Mouse (Mus musculus) olfactory bulb, adult 2 months (tissue): Measurements from ENCODE around the gene Catsper4. TPM values are rescaled to one million over a fixed set of nuclear protein-coding genes. Genes with fewer than 3 reads are reported as not detected.
A peak's percentile ranks its signal among the peaks of the same experiment; 100 is the strongest.

ENCODE experiments used
- H3K27ac ChIP-seq: fragments of 200-500 bp; 2 replicates; pipeline ENCODE4 v1.5.1; 2012; ENCODE audit warnings: low read depth, low read length; ENCODE audit not compliant: insufficient read depth
- H3K4me1 ChIP-seq: fragments of 200-500 bp; 2 replicates; pipeline ENCODE4 v1.6.1; 2012; ENCODE audit warnings: low read length; ENCODE audit not compliant: control insufficient read depth, insufficient read depth
- H3K4me3 ChIP-seq: fragments of 200-500 bp; 2 replicates; pipeline ENCODE4 v1.5.1; 2012; ENCODE audit warnings: mild to moderate bottlenecking, low read depth, low read length, moderate library complexity; ENCODE audit not compliant: insufficient read depth
- CTCF ChIP-seq: fragments of 200-500 bp; IDR thresholded peaks from 2 replicates; pipeline ENCODE4 v1.5.1; 2012; ENCODE audit warnings: low read depth, mild to moderate bottlenecking, low read length, moderate library complexity; ENCODE audit not compliant: insufficient read depth
- POLR2A ChIP-seq: fragments of 200-500 bp; IDR thresholded peaks from 2 replicates; pipeline ENCODE4 v1.6.1; 2012; ENCODE audit warnings: mild to moderate bottlenecking, low read depth, low read length, moderate library complexity; ENCODE audit not compliant: insufficient read depth
- WGBS: fragments of 180-500 bp; shearing (Covaris S2); methylation state at CpG from one replicate; pipeline ENCODE4 v1.1.7; 2018; 5-methylcytosine and 5-hydroxymethylcytosine counted together
- polyA plus RNA-seq: library from polyadenylated mRNA; stranded (reverse); fragments of >200 nt; gene quantifications from 2 replicates; pipeline ENCODE4 v1.2.4, GENCODE M21; 2012; ENCODE audit warnings: low replicate concordance; ENCODE audit not compliant: missing spikeins, insufficient read depth, insufficient read length

The Catsper4 gene
- polyA plus RNA-seq, 1 experiment: not detected

- WGBS: 50% methylated on average over 11 of the region's 11 CpGs
- no peak overlapping the region for H3K4me3 ChIP-seq
- TF ChIP-seq POLR2A (no peak), CTCF (no peak)
- H3K4me1 ChIP-seq: no peaks in the 10 kb centered on the region
- H3K27ac ChIP-seq: no peak overlapping the region
These were observed 30.2 kb upstream of the Catsper4 start for GRCm38 (mm10) chr4:134257198-134258009.

- H3K4me3 ChIP-seq: no peak overlapping the region
- TF ChIP-seq POLR2A (no peak), CTCF (no peak)
- 56% methylated on average over 19 of the region's 19 CpGs for WGBS
- H3K4me1 ChIP-seq: peaks cover 5% of the 10 kb centered on the region
- H3K27ac ChIP-seq: no peak overlapping the region
These were observed 29.4 kb upstream of the Catsper4 start for GRCm38 (mm10) chr4:134256407-134257197.

- Histone ChIP-seq H3K4me3 (no peak overlapping the region), H3K27ac (no peak overlapping the region), H3K4me1 (peaks cover 12% of the 10 kb centered on the region)
- 52% methylated on average over 4 of the region's 4 CpGs for WGBS
- TF ChIP-seq POLR2A (no peak), CTCF (no peak)
These were observed 28.7 kb upstream of the Catsper4 start for GRCm38 (mm10) chr4:134255854-134256253.

GRCm38 (mm10) chr4:134254835-134255234, 27.7 kb upstream of the Catsper4 start:
- peaks cover 18% of the 10 kb centered on the region for H3K4me1 ChIP-seq
- TF ChIP-seq POLR2A (no peak), CTCF (no peak)
- H3K27ac ChIP-seq: no peak overlapping the region
- WGBS: 47% methylated on average over 3 of the region's 3 CpGs
- no peak overlapping the region for H3K4me3 ChIP-seq

- H3K27ac ChIP-seq: no peak within 1 kb of the TSS
- TF ChIP-seq POLR2A (no peak), CTCF (no peak)
- H3K4me3 ChIP-seq: no peak within 1 kb of the TSS
- WGBS: 18% methylated on average over 13 of the region's 13 CpGs
- H3K4me1 ChIP-seq: peaks cover 23% of the 10 kb centered on the region
These were observed 26.6 kb upstream of the Catsper4 start, which contains the start of gene Grrp1 for GRCm38 (mm10) chr4:134253722-134254324. Gene Grrp1, minus strand, starts transcription at chr4:134254106.

GRCm38 (mm10) chr4:134252911-134253721, 25.9 kb upstream of the Catsper4 start:
- WGBS: 46% methylated on average over 15 of the region's 15 CpGs
- no peak overlapping the region for H3K27ac ChIP-seq
- no peak for TF ChIP-seq CTCF
- TF ChIP-seq POLR2A: no peak
- no peak overlapping the region for H3K4me3 ChIP-seq
- peaks cover 23% of the 10 kb centered on the region for H3K4me1 ChIP-seq

- Histone ChIP-seq H3K4me3 (peak overlapping the region; percentile 54), H3K4me1 (peaks cover 23% of the 10 kb centered on the region), H3K27ac (no peak overlapping the region)
- 20% methylated on average over 22 of the region's 22 CpGs for WGBS
- TF ChIP-seq POLR2A (no peak), CTCF (no peak)
These were observed 25.1 kb upstream of the Catsper4 start for GRCm38 (mm10) chr4:134252131-134252910.
